Mouse (Mus musculus) heart, adult 2 months (tissue): ENCODE data around the gene Adgra1.

ENCODE experiments used
- CTCF ChIP-seq: fragments of 200-600 bp; IDR thresholded peaks from 2 replicates; pipeline ENCODE4 v1.8.1; 2022; ENCODE audit warnings: antibody characterized with exemption, mild to moderate bottlenecking, moderate library complexity
- EP300 ChIP-seq: fragments of 200-500 bp; IDR thresholded peaks from 2 replicates; pipeline ENCODE4 v1.6.1; 2011; ENCODE audit warnings: low read depth, low read length, control low read depth; ENCODE audit not compliant: insufficient read depth
- POLR2A ChIP-seq: fragments of 200-500 bp; IDR thresholded peaks from 2 replicates; pipeline ENCODE4 v1.6.1; 2011; ENCODE audit warnings: mild to moderate bottlenecking, low read depth, low read length, control low read depth; ENCODE audit not compliant: insufficient read depth

- TF ChIP-seq POLR2A = no peak
- no peak for TF ChIP-seq CTCF
- TF ChIP-seq EP300 = no peak
Observed at GRCm38 (mm10) chr7:139789718-139790117, 44.3 kb upstream of the Adgra1 start.
